Mouse (Mus musculus): ENCODE results near the gene Tmem131.

Gene Tmem131

DNA sequence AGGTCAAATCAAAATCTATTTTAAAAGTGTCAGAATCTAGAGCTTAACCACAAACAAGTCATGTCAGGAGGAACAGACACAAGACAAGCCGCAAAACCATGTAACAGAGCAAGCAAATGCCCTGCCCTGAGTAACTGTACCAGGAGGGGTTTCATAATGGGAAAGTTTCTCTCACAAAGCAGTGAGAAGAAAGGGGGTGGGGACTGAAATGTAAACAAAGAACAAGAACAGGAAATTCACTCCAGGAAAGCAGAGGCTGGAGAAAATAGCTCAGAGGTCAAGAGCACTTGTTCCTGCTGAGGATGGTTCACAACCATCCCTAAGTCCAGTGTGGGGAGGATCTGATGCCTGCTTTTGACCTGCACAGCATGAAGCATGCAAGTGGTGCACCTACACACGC lies 59.7 kb downstream of the Tmem131 start:
- DNase-seq (ENCODE audit: low read depth): no peak

GRCm38 (mm10) chr1:36879154-36879553 lies 64.3 kb downstream of the Tmem131 start:
- no peak for DNase-seq (ENCODE audit: low read depth)

GRCm38 (mm10) chr1:36877126-36877525 lies 66.3 kb downstream of the Tmem131 start:
- no peak for DNase-seq (ENCODE audit: low read depth)

DNA sequence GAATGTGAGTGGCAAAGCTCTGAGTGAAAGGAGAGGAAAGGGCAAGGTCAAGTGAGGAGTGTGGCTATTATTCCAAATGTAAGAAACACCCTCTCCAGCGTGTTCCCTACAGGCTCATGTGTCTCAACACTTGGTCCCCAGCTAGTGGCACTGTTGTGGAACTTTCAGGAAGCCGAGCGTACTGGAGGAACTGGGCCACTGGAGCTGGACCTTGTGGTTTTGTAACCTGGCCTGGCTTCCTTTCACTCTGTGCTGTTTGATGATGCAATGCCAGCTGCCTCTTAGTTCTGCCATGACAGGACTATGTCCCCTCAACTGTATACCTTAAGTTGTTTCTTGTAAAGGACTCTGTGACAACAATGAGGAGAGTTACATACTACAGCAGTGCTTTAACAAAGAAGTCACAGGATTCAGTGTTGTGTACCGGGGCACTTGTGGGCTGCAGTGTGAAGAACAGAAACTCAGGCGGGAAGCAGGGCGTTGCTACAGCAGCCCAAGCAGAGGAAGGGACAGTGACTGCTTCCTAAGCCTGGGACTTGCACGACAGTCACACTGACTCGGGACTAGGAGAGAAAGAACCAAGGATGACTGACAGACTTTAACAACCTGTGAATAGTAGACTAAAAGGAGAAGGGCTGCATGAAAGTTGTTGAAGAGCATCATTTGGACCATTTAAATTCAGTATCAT lies 68.4 kb downstream of the Tmem131 start:
- no peak for DNase-seq (ENCODE audit: low read depth)

- no peak for DNase-seq (ENCODE audit: low read depth)
Observed at GRCm38 (mm10) chr1:36871238-36871637, 72.2 kb downstream of the Tmem131 start.

- no peak for DNase-seq (ENCODE audit: low read depth)
Observed at GRCm38 (mm10) chr1:36870518-36870917, 72.9 kb downstream of the Tmem131 start.

GRCm38 (mm10) chr1:36864757-36865156 lies 78.7 kb downstream of the Tmem131 start:
- DNase-seq (ENCODE audit: low read depth): no peak

GRCm38 (mm10) chr1:36861775-36862174 lies 81.7 kb downstream of the Tmem131 start:
- no peak for DNase-seq (ENCODE audit: low read depth)

GRCm38 (mm10) chr1:36860876-36861275 lies 82.6 kb downstream of the Tmem131 start:
- DNase-seq (ENCODE audit: low read depth): no peak

- no peak for DNase-seq (ENCODE audit: low read depth)
Observed at GRCm38 (mm10) chr1:36860431-36860849, 83.0 kb downstream of the Tmem131 start.

DNA sequence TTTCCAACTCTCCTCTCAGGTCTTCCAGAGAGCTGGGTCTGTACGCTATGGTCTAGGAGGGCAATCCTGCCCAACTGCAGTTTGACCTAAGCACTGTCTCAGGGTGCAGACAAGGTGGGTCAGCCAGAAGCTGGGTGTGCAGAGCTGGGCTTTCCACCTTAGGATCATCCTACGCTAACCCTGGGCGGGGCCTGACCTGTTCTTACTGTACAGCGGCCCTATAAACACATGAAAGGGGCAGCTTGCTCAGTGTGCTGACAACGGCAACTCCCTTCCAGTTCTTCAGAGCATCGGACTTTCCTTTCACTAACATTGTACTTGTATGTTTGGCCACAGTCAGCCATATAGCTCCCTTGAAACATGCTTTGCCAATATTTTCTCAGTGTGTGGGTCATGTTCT lies 86.4 kb downstream of the Tmem131 start:
- DNase-seq (ENCODE audit: low read depth): no peak

GRCm38 (mm10) chr1:36854198-36854765 lies 89.2 kb downstream of the Tmem131 start:
- DNase-seq (ENCODE audit: low read depth): no peak

DNA sequence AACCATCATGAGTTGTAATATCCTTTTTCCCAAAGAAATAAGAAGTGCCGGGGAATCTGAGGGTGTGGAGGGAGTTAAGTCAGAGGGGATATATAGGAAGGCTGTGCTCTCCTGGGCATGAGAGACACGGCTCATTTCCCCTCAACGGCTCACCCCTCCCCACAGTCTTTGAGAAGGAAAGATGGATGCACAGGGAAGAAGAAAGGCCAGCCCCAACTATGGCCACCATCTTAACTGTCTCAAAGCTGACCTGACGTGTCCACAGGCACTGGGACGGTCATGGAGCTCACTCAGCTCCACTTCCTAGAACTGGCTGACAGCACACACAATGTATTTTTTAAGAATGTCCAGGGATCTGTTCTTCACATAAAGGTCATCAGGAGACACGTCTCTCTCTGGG lies 91.4 kb downstream of the Tmem131 start:
- no peak for DNase-seq (ENCODE audit: low read depth)

DNA sequence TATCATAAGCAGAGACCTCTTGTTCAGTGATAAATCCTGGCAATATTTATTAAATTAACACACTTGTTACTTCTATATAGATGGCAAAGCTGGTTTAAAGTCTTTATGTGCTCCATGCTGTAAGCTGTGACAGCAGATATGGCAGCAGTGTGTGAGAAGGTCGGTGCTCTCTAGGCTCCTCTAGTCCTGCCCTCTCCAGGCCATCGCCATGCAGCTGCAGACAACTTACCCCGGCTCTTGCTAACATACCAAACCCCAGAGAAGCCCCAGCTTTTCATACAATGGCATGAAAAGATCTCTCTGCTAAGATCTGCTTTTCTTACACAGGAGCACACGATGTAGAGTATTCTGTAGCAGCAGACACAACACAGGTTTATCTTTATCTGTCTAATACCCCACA lies 92.1 kb downstream of the Tmem131 start:
- DNase-seq (ENCODE audit: low read depth): no peak

DNA sequence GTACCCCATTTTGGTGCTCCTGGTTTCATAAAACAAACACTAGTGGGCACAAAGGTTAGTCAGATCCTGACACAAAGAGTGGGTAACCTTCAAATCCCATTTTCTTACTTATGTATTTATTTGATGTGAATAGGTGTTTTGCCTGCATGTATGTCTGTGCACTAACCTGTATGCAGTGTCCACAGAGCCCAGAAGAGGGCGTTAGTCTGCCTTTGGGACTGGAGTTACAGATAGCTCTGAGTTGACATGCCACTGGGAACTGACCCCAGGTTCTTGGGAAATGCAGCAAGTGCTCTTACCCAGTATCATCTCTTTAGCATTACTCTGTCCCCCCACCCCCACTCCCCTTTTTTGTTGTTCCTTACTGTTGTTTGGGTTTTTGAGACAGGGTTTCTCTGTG lies 95.4 kb downstream of the Tmem131 start:
- DNase-seq (ENCODE audit: low read depth): no peak

- DNase-seq (ENCODE audit: low read depth): no peak
Observed at GRCm38 (mm10) chr1:36847276-36847675, 96.2 kb downstream of the Tmem131 start.

DNA sequence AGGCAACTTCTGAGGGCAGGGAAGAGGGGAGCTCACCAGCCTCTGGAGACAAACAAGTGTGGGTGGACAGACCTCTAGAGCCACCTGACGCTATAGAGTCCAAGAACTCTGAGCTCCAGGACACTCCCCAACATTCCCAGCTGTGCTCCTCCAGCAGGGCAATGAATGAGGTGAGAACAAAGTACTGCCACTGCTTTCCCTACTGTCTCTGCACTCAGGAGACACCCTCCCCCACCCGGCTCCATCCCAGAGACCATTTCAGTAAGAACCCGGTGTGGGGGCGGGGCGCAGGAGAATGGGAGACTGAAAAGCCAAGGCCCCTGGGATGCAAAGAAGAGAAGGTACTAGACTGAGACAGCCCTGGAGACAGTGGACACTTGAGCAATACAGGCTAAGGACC lies 98.4 kb downstream of the Tmem131 start:
- DNase-seq (ENCODE audit: low read depth): no peak

- no peak for DNase-seq (ENCODE audit: low read depth)
Observed at GRCm38 (mm10) chr1:36841806-36842205, 101.7 kb downstream of the Tmem131 start.

GRCm38 (mm10) chr1:36840959-36841358 lies 102.5 kb downstream of the Tmem131 start:
- no peak for DNase-seq (ENCODE audit: low read depth)

GRCm38 (mm10) chr1:36839858-36840257 lies 103.6 kb downstream of the Tmem131 start:
- no peak for DNase-seq (ENCODE audit: low read depth)

DNA sequence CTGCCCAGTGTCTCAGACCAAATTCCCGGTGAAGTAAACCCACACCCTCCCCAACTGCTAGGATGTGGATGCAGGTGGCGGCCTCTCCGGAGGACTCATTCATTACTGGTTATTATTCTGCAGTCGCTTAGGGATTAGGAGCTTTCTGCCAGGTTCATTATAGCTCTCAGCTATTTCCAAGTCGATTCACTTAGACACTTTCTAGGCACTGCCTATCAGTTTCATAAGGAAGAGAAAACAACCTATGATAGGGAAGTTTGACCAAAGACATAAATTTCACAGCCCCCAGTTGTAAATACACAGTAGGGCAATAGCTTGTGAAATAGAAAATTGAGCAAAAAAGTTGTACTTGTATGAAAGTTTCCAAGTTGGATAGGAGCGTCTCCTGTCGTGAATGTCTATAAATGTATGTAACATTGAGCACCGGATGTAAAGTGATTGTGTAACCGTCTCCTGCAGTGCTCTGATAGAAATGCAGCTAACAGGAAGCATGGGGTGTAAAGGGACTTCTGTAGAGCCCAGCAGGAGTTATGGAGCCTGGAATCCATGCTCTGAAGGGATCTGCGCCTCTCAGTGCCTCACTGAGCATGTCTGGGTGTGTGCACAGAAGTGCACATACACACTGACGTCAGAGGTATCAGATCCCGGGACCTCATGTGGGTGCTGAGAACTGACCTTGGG lies 107.1 kb downstream of the Tmem131 start:
- DNase-seq (ENCODE audit: low read depth): no peak

- DNase-seq (ENCODE audit: low read depth): no peak
Observed at GRCm38 (mm10) chr1:36835593-36835992, 107.9 kb downstream of the Tmem131 start.

DNA sequence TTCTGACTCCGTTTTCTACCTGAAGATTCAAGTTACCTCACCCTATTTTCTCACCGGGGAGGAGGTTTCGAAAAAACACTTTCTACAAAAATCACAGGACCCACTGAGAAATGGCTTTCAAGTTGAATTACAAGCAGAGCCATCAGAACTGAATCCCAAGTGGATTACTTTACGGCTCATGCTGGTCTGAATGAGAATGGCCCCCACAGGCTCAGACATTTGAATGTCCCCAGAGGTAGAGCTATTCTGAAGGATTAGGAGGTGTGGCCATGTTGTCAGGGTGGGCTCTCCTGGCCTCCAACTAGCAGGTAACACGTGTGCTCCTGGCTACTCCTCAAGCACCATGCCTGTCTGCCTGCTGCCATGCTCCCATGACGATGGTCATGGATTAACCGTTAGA lies 109.4 kb downstream of the Tmem131 start:
- no peak for DNase-seq (ENCODE audit: low read depth)

All from fibroblast of lung, adult 2 months (primary cell).